Comparison of ENCODE assay signal across 21 mouse cellular contexts in the genomic region with DNA sequence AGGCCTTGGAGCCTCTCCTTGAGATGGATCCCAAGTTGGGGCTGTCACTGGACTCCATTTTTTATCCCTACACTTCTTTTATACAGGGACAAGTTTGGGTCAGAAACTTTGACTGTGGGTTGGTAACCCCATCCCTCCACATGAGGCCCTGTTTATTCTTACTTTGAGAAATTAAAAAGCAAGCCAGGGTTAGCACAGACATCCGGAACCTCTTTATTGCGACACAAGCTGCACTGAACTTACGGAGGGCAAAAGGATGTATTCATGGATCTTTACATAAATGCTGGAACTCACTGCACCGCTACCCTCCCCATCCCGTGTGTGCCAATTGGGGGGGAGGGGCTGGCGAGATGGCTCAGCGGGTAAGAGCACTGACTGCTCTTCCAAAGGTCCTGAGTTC.
DNase-seq lines count a peak whose midpoint lies in the region; ATAC-seq and TF ChIP-seq lines count a peak whose summit lies in the region.
"Had no signal": no experiment of that assay in that cellular context is flagged by ENCODE, and none has a peak within 500 bp of the region (broad histone marks: within the 10 kb centered on the region; RNA-seq: fewer than 3 reads in every experiment).

No protein-coding gene starts in this region.

- WGBS in liver, embryonic 12.5 days (ENCODE audit: insufficient replicate concordance), result 84% methylated on average over 7 of the region's 7 CpGs
- WGBS in liver, embryonic 14.5 days (ENCODE audit: insufficient replicate concordance), result 82% methylated on average over 7 of the region's 7 CpGs

- H3K4me2 ChIP-seq in liver, embryonic 12.5 days, result no peak overlapping the region
- no peak overlapping the region for H3K4me2 ChIP-seq in liver, embryonic 14.5 days (ENCODE audit: low read depth)
- H3K4me2 ChIP-seq: embryonic facial prominence, embryonic 13.5 days; forebrain, embryonic 12.5 days; heart, embryonic 13.5 days; hindbrain, embryonic 12.5 days had no signal

- H3K9me3 ChIP-seq in liver, embryonic 12.5 days (replicated peaks), result no peaks in the 10 kb centered on the region
- H3K9me3 ChIP-seq in liver, embryonic 14.5 days (ENCODE audit: control insufficient read depth, low read length), result no peaks in the 10 kb centered on the region
- H3K9me3 ChIP-seq: embryonic facial prominence, embryonic 13.5 days; forebrain, embryonic 12.5 days; heart, embryonic 13.5 days; hindbrain, embryonic 12.5 days had no signal

- ATAC-seq in liver, embryonic 12.5 days, result no peak
- no peak for ATAC-seq in liver, embryonic 14.5 days (ENCODE audit: insufficient read depth)
- ATAC-seq: CD4-positive, CD25-positive, alpha-beta regulatory T cell, adult 4 months; forebrain, embryonic 16.5 days; hindbrain, embryonic 16.5 days had no signal

- no peak for TF ChIP-seq EP300 in liver, embryonic 14.5 days (IDR thresholded peaks at IDR 0.05; ENCODE audit: low read depth)

- no peak for DNase-seq in liver
- DNase-seq in brain, embryonic 14.5 days (ENCODE audit: low read depth), result peak; percentile 14
- DNase-seq in liver, embryonic 14.5 days (ENCODE audit: low read depth in 3 of 3, low spot score in 3 of 3), result no peak
- DNase-seq in thymus, postnatal 14 days, result no peak
- DNase-seq in right cerebral cortex, adult 2 months (ENCODE audit: low spot score in 2 of 2), result no peak
- DNase-seq: adrenal gland, postnatal 10 days; B cell, adult 2 months; cerebellum, adult 11-12 months; cerebellum, adult 9-10 months; cerebellum, postnatal 25 days; gastrocnemius, postnatal 14 days; heart, postnatal 4 days had no signal

- peaks cover 31% of the 10 kb centered on the region for H3K4me1 ChIP-seq in liver, embryonic 12.5 days
- H3K4me1 ChIP-seq in liver, embryonic 14.5 days (replicated peaks; ENCODE audit: control insufficient read depth in 2 of 2, insufficient read depth in 2 of 2, low read length in 1 of 2), result peaks cover 10 to 15% of the 10 kb centered on the region in 2 experiments
- H3K4me1 ChIP-seq: heart, embryonic 13.5 days had no signal

- H3K9ac ChIP-seq in liver, embryonic 12.5 days, result no peak overlapping the region
- H3K9ac ChIP-seq in liver, embryonic 14.5 days (replicated peaks), result no peak overlapping the region
- H3K9ac ChIP-seq: embryonic facial prominence, embryonic 13.5 days; forebrain, embryonic 12.5 days; heart, embryonic 13.5 days; hindbrain, embryonic 12.5 days had no signal

- TF ChIP-seq POLR2A in brain, embryonic 14.5 days (IDR thresholded peaks at IDR 0.05; ENCODE audit: borderline replicate concordance, extremely low read depth, insufficient read depth, insufficient read length, poor library complexity, severe bottlenecking), result no peak

- H3K27me3 ChIP-seq in liver, embryonic 12.5 days (replicated peaks), result no peaks in the 10 kb centered on the region
- no peaks in the 10 kb centered on the region for H3K27me3 ChIP-seq in liver, embryonic 14.5 days (ENCODE audit: control insufficient read depth, insufficient read depth, low read length)
- H3K27me3 ChIP-seq: embryonic facial prominence, embryonic 13.5 days; forebrain, embryonic 12.5 days; heart, embryonic 13.5 days; hindbrain, embryonic 12.5 days had no signal

- H3K36me3 ChIP-seq in liver, embryonic 12.5 days, result peaks cover 8% of the 10 kb centered on the region; the same call in 1 of the 2 replicates
- no peaks in the 10 kb centered on the region for H3K36me3 ChIP-seq in liver, embryonic 14.5 days (replicated peaks; ENCODE audit: control insufficient read depth, insufficient read depth, low read depth)
- H3K36me3 ChIP-seq: G1E had no signal

- H3K27ac ChIP-seq in liver, embryonic 12.5 days, result 0 out of 2 replicates have a peak overlapping the region, but pooled peaks have one; percentile 20
- no peak overlapping the region for H3K27ac ChIP-seq in liver, embryonic 14.5 days
- H3K27ac ChIP-seq: embryonic facial prominence, embryonic 13.5 days; forebrain, embryonic 12.5 days; heart, embryonic 13.5 days; hindbrain, embryonic 12.5 days had no signal

- TF ChIP-seq CTCF in brain, embryonic 14.5 days (IDR thresholded peaks at IDR 0.05; ENCODE audit: borderline replicate concordance, extremely low read depth, insufficient read depth, insufficient read length), result no peak
- 0 out of 2 replicates have a peak, but pooled peaks have one; percentile 13 for TF ChIP-seq CTCF in liver, embryonic 14.5 days (IDR thresholded peaks at IDR 0.05; ENCODE audit: low read depth)

- no peak overlapping the region for H3K4me3 ChIP-seq in liver, embryonic 12.5 days
- no peak overlapping the region for H3K4me3 ChIP-seq in liver, embryonic 14.5 days (ENCODE audit: insufficient read depth in 1 of 2, low read depth in 2 of 2, low read length in 2 of 2)
- H3K4me3 ChIP-seq: embryonic facial prominence, embryonic 13.5 days; forebrain, embryonic 12.5 days; heart, embryonic 13.5 days; hindbrain, embryonic 12.5 days had no signal
